Mouse (Mus musculus) forebrain, embryonic 11.5 days (tissue): ENCODE results near the gene Coro2a. TPM values are rescaled to one million over a fixed set of nuclear protein-coding genes. Genes with fewer than 3 reads are reported as not detected.

Experiments used
- ATAC-seq: fragments of 200-750 bp; cut with Nextera tagmentation; replicated peaks from 2 replicates; pipeline ENCODE4 v1.8.0; 2017; ENCODE audit warnings: moderate TSS enrichment; ENCODE audit not compliant: low FRiP score
- DNase-seq: peaks from one replicate; pipeline ENCODE4 v3.0.0-alpha.2; 2017; ENCODE audit warnings: low spot score
- H3K27ac ChIP-seq: fragments of 300-500 bp; sonication (generic); 2 replicates; pipeline ENCODE4 v1.5.1; 2014; ENCODE audit warnings: low read depth, low read length
- H3K27me3 ChIP-seq: fragments of 300-500 bp; sonication (generic); 2 replicates; pipeline ENCODE4 v1.6.1; 2014; ENCODE audit warnings: mild to moderate bottlenecking, low read length, mixed read lengths; ENCODE audit not compliant: control insufficient read depth, insufficient read depth
- H3K36me3 ChIP-seq: fragments of 300-500 bp; sonication (generic); 2 replicates; pipeline ENCODE4 v1.6.1; 2014; ENCODE audit warnings: mild to moderate bottlenecking, low read length, moderate library complexity, mixed read lengths; ENCODE audit not compliant: control insufficient read depth, insufficient read depth
- H3K4me1 ChIP-seq: fragments of 300-500 bp; sonication (generic); replicated peaks from 2 replicates; pipeline ENCODE4 v1.6.1; 2014; ENCODE audit warnings: low read length, mixed read lengths; ENCODE audit not compliant: control insufficient read depth, insufficient read depth
- H3K4me2 ChIP-seq: fragments of 300-500 bp; sonication (generic); 2 replicates; pipeline ENCODE4 v1.6.1; 2014; ENCODE audit warnings: low read depth, mild to moderate bottlenecking, low read length, moderate library complexity, mixed read lengths; ENCODE audit not compliant: severe bottlenecking
- H3K4me3 ChIP-seq: fragments of 300-500 bp; sonication (generic); 2 replicates; pipeline ENCODE4 v1.5.1; 2014; ENCODE audit warnings: low read depth, low read length
- H3K9ac ChIP-seq: fragments of 300-500 bp; sonication (generic); 2 replicates; pipeline ENCODE4 v1.6.1; 2014; ENCODE audit warnings: low read length
- H3K9me3 ChIP-seq: fragments of 300-500 bp; sonication (generic); 2 replicates; pipeline ENCODE4 v1.6.1; 2016; ENCODE audit warnings: low read length, mixed read lengths; ENCODE audit not compliant: control insufficient read depth
- WGBS: fragments of 180-500 bp; shearing (Covaris S2); extraction: QIAGEN DNeasy Blood & Tissue Kit; methylation state at CpG from one replicate; pipeline ENCODE4 v1.1.7; 2014; 5-methylcytosine and 5-hydroxymethylcytosine counted together
- polyA plus RNA-seq: library from polyadenylated mRNA; unstranded; fragments of >200 nt; fragmentation: Nextera tagmentation; extraction: Ambion mirVana; gene quantifications from 2 replicates; pipeline ENCODE4 v1.2.1, GENCODE M21; 2014

Gene Coro2a
- polyA plus RNA-seq, 1 experiment from 2014 or later: 2.8 TPM

DNA sequence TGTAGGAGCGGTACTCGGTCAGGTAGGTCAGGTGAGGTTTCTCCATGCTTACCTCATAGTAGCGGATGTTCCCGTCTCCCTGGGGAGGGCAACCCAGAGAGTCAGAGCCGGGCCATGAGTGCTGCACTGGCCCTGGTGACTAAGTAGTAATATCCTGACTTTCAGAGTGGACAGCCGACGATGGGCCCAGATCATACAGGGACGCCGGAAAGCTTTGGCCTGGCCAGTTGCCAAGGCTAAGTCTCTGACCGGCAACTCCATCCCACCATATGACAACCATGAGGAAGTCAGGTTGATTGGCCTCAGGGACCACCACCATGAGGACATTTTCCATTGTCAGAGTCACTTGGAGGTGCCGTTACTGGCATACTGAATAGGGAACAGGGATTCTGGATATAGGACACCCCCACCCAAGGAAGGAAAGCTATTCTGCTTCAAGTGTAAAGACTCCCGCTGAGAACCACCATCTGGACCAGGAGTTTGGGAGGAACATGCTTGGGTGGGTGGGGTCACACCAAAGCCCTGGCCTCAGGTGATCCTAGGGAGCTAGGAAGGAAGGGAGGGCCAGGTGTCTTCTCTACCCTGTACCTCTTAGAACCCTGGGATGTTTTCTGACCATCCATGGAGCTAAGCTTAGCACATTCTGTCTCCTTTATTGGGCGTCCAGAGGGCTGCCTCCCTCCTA lies 58.5 kb downstream of the Coro2a start:
- Histone ChIP-seq H3K4me3 (no peak overlapping the region), H3K36me3 (no peaks in the 10 kb centered on the region), H3K27me3 (no peaks in the 10 kb centered on the region), H3K9ac (no peak overlapping the region), H3K9me3 (no peaks in the 10 kb centered on the region), H3K27ac (no peak overlapping the region), H3K4me2 (no peak overlapping the region), H3K4me1 (no peaks in the 10 kb centered on the region; the same call in 1 of the 2 replicates)
- WGBS: 96% methylated on average over 13 of the region's 13 CpGs
- DNase-seq (no peak), ATAC-seq (no peak)

DNA sequence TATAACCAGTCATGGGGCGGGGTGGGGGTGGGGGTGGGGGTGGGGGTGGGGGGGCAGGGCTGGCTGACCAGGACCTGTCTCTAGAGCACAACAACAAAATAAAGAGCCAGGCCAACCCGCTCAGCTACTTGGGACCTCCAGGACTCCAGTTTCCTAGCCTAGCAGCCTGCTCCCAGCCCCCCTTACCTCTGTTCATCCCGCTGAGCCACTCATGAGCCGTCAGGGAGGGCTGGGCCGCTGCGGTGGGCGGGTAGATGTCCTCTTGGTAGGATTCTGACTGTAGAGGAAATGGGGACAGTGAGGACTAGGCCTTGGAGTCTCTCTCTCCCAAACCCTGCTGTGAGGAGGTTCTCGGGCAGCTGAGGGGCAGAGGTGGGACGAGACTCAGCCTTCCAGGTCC lies 60.3 kb downstream of the Coro2a start:
- Histone ChIP-seq H3K4me2 (no peak overlapping the region), H3K36me3 (no peaks in the 10 kb centered on the region), H3K9me3 (no peaks in the 10 kb centered on the region), H3K27me3 (peaks cover under 1% of the 10 kb centered on the region; the same call in 1 of the 2 replicates), H3K4me3 (no peak overlapping the region), H3K27ac (no peak overlapping the region), H3K9ac (no peak overlapping the region), H3K4me1 (no peaks in the 10 kb centered on the region; the same call in 1 of the 2 replicates)
- ATAC-seq (no peak), DNase-seq (peak; percentile 55)
- 42% methylated on average over 8 of the region's 9 CpGs for WGBS

DNA sequence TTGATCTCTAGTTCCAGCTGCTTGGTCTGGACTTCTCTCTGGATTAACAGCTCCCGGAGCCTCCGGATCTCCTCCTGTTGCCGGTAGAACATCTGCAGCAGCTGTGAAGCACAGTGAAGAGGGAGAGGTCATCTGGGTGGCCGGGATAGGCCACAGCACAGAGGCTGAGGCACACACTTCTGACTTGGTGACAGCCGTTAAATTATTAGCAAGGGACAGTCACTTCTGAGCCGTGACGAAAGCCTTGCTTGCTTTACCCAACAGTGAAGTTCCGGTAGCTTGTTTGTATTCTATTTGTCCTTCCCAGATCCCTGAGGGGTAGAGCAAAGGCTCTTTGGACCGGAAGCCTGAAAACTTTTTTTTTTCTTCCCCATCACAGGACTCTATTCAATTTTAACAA lies 62.8 kb downstream of the Coro2a start:
- peaks cover 26% of the 10 kb centered on the region for H3K27me3 ChIP-seq
- no peaks in the 10 kb centered on the region for H3K36me3 ChIP-seq
- no peak overlapping the region for H3K27ac ChIP-seq
- H3K4me1 ChIP-seq: no peaks in the 10 kb centered on the region
- H3K9me3 ChIP-seq: no peaks in the 10 kb centered on the region
- no peak for ATAC-seq
- no peak overlapping the region for H3K4me2 ChIP-seq
- no peak overlapping the region for H3K9ac ChIP-seq
- no peak overlapping the region for H3K4me3 ChIP-seq
- DNase-seq: no peak
- 73% methylated on average over 9 of the region's 9 CpGs for WGBS

DNA sequence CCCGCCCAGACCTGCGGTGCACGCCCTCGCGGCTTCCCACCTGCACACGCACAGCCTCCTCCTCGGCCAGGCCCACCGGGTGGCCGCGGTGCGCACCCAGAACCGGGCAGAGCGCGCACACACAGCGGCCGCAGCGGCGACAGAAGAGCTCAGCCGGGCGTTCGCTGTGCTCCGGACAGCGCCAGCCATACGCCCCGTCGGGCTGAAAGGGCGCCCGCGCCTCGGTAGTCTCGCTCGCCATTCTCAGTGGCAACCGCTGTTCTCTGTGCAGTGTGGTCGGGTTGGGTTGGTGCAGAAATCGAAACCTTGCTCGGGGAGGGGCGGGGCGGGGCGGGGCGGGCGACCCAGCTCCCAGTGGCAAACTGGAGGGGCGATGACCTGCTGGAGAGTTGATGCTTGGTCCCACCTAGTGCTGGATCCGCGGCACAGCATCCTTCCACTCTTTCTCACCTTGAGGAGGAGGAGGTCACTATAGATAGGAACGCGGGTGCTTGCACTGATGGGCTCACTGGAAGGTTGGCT lies 66.1 kb downstream of the Coro2a start, which contains the start of gene Trim14:
Gene Trim14 (minus strand): TSS at position 302 of the 522 bp plus-strand sequence.
- no peaks in the 10 kb centered on the region for H3K36me3 ChIP-seq
- H3K27me3 ChIP-seq: peaks cover 36% of the 10 kb centered on the region
- H3K27ac ChIP-seq: no peak within 1 kb of the TSS
- no peaks in the 10 kb centered on the region for H3K9me3 ChIP-seq
- peak; percentile 65 for DNase-seq
- H3K4me2 ChIP-seq: peak within 1 kb of the TSS; percentile 61
- ATAC-seq: no peak
- peak within 1 kb of the TSS; percentile 39 for H3K9ac ChIP-seq
- no peaks in the 10 kb centered on the region for H3K4me1 ChIP-seq
- peak within 1 kb of the TSS; percentile 39 for H3K4me3 ChIP-seq
- under 1% methylated on average over 43 of the region's 46 CpGs for WGBS

DNA sequence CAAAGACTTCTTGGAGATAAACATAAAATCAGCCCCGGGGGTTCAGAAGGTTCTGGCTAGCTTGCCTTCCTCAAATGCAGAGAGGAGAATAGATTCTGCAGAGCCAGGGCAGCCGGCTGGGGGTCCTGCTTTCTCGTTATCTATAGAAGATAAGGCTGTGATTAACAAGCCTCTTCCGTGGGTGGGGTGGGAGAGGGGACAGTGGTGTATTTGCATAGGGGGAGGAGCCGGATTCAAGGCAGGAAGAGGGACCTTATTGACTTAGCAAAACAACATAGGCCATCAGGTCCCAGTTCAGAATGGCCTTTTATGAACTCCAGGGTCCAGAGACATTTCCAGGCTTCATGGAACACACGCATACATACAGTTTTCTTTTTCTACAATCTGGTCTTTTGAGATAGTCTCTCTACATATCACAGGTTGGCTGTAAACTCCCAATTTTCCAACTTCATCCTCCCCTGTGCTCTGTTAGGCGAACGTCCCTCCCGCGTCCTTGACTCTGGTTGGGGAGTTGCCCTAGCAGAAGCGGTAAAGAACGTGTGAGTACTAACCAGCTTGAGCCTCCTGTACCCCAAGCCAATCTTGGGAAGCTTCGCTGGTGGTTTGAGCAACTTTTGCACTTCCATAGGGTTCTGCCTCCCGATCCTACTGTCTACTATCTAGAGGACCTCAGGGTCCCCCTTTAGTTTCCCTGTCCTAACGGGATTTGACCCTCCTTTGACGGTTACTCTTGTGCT lies 66.7 kb downstream of the Coro2a start:
- H3K9ac ChIP-seq: peak overlapping the region; percentile 39
- H3K27ac ChIP-seq: no peak overlapping the region
- no peaks in the 10 kb centered on the region for H3K4me1 ChIP-seq
- no peaks in the 10 kb centered on the region for H3K9me3 ChIP-seq
- H3K4me2 ChIP-seq: peak overlapping the region; percentile 61
- WGBS: 7% methylated on average over 16 of the region's 16 CpGs
- ATAC-seq (no peak), DNase-seq (no peak)
- no peaks in the 10 kb centered on the region for H3K36me3 ChIP-seq
- H3K27me3 ChIP-seq: peaks cover 36% of the 10 kb centered on the region
- peak overlapping the region; percentile 39 for H3K4me3 ChIP-seq

DNA sequence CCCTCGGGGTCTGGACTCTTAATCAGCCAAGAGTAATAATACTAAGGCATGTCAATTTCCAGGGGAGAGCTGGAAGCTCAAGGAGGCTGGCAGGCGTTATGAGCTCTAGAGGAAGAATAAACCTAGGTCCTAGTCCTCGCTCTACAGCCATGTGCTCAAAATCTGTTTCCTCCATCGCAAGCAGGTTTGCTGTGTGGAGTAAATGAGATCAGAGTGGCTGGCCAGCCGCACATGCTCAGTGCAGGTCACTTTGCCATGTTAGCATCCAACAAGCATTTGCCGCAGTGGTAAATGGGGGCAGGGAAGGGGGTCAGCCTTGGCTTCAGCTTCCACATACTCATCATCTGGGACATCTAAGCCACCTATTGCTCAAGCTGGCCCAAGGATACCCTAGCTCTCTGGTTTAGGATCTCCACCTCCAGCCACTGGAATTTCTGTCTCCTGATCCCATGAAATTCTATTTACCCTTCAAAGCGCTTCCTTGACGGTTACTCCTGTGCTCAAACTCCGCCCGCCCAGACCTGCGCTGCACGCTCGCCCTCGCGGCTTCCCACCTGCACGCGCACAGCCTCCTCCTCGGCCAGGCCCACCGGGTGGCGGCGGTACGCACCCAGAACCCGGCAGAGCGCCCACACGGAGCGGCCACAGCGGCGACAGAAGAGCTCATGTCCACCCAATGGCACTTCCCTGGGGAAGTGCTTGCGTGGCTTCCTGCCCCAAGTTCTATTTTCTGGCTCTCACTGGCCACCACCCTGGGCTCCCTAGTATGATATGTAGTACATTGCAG lies 67.9 kb downstream of the Coro2a start:
- Histone ChIP-seq H3K27ac (no peak overlapping the region), H3K9ac (no peak overlapping the region), H3K4me3 (peak overlapping the region; percentile 11; the same call in 1 of the 2 replicates), H3K27me3 (peaks cover 36% of the 10 kb centered on the region), H3K4me2 (peak overlapping the region; percentile 24; the same call in 1 of the 2 replicates), H3K4me1 (no peaks in the 10 kb centered on the region), H3K9me3 (no peaks in the 10 kb centered on the region), H3K36me3 (no peaks in the 10 kb centered on the region)
- DNase-seq: peak; percentile 60
- no peak for ATAC-seq
- 11% methylated on average over 29 of the region's 29 CpGs for WGBS

DNA sequence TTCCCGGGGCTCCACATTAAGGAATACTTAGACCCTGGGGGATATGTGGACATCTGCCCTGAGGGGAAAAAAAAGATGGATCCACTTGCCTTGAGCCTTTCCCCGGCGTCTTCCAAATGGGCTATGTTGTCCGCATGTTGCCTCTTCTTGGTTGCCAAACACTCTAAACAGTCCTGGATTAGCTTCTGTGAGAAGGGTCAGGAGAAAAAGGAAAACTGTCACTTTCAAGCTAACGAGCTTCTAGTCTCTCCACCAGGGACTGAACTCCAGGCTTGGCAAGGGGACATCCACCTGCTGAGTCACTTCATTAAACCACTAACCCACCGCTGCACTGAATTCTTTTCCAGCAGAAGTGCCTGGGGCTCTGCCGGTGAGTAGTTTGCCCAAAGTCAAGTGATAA lies 69.1 kb downstream of the Coro2a start:
- ATAC-seq: no peak
- Histone ChIP-seq H3K9me3 (no peaks in the 10 kb centered on the region), H3K36me3 (no peaks in the 10 kb centered on the region), H3K4me3 (no peak overlapping the region), H3K27me3 (peaks cover 36% of the 10 kb centered on the region), H3K27ac (no peak overlapping the region), H3K9ac (no peak overlapping the region), H3K4me1 (no peaks in the 10 kb centered on the region), H3K4me2 (no peak overlapping the region)
- DNase-seq: no peak
- WGBS: 64% methylated on average over 7 of the region's 7 CpGs

DNA sequence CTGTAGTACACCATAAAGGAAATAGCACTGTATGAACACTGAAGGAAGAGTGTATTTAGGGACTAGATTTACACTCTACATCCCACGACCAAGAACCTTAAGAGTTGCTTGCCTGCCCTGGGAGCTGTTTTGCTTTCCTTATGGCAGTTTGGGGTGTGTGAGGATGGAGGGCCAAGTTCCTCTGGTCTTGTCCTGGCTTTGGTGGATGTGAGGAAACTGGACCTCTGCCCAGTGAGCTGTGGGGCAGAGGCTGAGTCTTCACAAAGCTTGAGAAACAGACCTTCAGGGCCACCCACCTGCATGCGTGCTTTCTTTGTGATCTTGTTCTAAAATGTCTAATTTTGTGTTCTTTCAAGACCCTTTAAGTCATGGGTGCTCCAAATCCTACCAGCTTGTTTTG lies 69.5 kb downstream of the Coro2a start:
- H3K4me3 ChIP-seq: no peak overlapping the region
- H3K4me1 ChIP-seq: no peaks in the 10 kb centered on the region
- no peak for ATAC-seq
- no peaks in the 10 kb centered on the region for H3K9me3 ChIP-seq
- no peak for DNase-seq
- H3K27me3 ChIP-seq: peaks cover 36% of the 10 kb centered on the region
- H3K9ac ChIP-seq: no peak overlapping the region
- no peak overlapping the region for H3K27ac ChIP-seq
- H3K36me3 ChIP-seq: no peaks in the 10 kb centered on the region
- WGBS: 73% methylated on average over 2 of the region's 2 CpGs
- no peak overlapping the region for H3K4me2 ChIP-seq
